Mouse (Mus musculus): ENCODE data around the gene Cd63. TPM values are rescaled to one million over a fixed set of nuclear protein-coding genes. Genes with fewer than 3 reads are reported as not detected.

The Cd63 gene
- polyA plus RNA-seq, 1 experiment from 2014 or later, result 199 TPM

GRCm38 (mm10) chr10:128891296-128892094, 9.3 kb upstream of the Cd63 start, which contains the start of gene Gdf11:
TSS of gene Gdf11 (minus strand) at chr10:128891718.
- peaks cover 8% of the 10 kb centered on the region for H3K27me3 ChIP-seq (replicated peaks)
- H3K4me3 ChIP-seq, result peak within 1 kb of the TSS; percentile 80
- no peaks in the 10 kb centered on the region for H3K9me3 ChIP-seq
- ATAC-seq (ENCODE audit: low FRiP score, low read depth), result peak; percentile 85
- H3K36me3 ChIP-seq, result peaks cover 13% of the 10 kb centered on the region
- under 1% methylated on average over 50 of the region's 89 CpGs for WGBS
- peak within 1 kb of the TSS; percentile 96 for H3K27ac ChIP-seq
- peak within 1 kb of the TSS; percentile 88 for H3K4me2 ChIP-seq (replicated peaks)
- H3K4me1 ChIP-seq, result peaks cover 29% of the 10 kb centered on the region
- H3K9ac ChIP-seq, result peak within 1 kb of the TSS; percentile 76

GRCm38 (mm10) chr10:128892246-128892645, 8.5 kb upstream of the Cd63 start:
- no peaks in the 10 kb centered on the region for H3K9me3 ChIP-seq
- peak overlapping the region; percentile 70 for H3K9ac ChIP-seq
- WGBS, result 2% methylated on average over 9 of the region's 9 CpGs
- H3K4me2 ChIP-seq (replicated peaks), result peak overlapping the region; percentile 88
- H3K4me1 ChIP-seq, result peaks cover 29% of the 10 kb centered on the region
- H3K4me3 ChIP-seq, result peak overlapping the region; percentile 80
- ATAC-seq (ENCODE audit: low FRiP score, low read depth), result peak; percentile 8; the same call in 1 of the 2 replicates
- H3K27ac ChIP-seq, result peak overlapping the region; percentile 96
- 0 out of 2 replicates have a peak, but pooled peaks cover 8% of the 10 kb centered on the region for H3K36me3 ChIP-seq
- peaks cover 14% of the 10 kb centered on the region for H3K27me3 ChIP-seq (replicated peaks)

GRCm38 (mm10) chr10:128895437-128895836, 5.4 kb upstream of the Cd63 start:
- Histone ChIP-seq H3K9me3 (no peaks in the 10 kb centered on the region), H3K9ac (no peak overlapping the region), H3K27me3 (replicated peaks) (peaks cover 18% of the 10 kb centered on the region), H3K36me3 (no peaks in the 10 kb centered on the region), H3K4me2 (replicated peaks) (peak overlapping the region; percentile 17; the same call in 1 of the 2 replicates), H3K4me3 (no peak overlapping the region), H3K4me1 (peaks cover 16% of the 10 kb centered on the region), H3K27ac (no peak overlapping the region)
- WGBS, result under 1% methylated on average over 9 of the region's 9 CpGs
- ATAC-seq (ENCODE audit: low FRiP score, low read depth), result no peak

- no peak overlapping the region; the same call in 1 of the 2 replicates for H3K9ac ChIP-seq
- H3K27ac ChIP-seq, result no peak overlapping the region
- H3K36me3 ChIP-seq, result no peaks in the 10 kb centered on the region
- no peak overlapping the region for H3K4me3 ChIP-seq
- H3K4me2 ChIP-seq (replicated peaks), result peak overlapping the region; percentile 17
- ATAC-seq (ENCODE audit: low FRiP score, low read depth), result peak; percentile 3; the same call in 1 of the 2 replicates
- H3K27me3 ChIP-seq (replicated peaks), result peaks cover 18% of the 10 kb centered on the region
- H3K9me3 ChIP-seq, result no peaks in the 10 kb centered on the region
- H3K4me1 ChIP-seq, result peaks cover 16% of the 10 kb centered on the region
- WGBS, result 4% methylated on average over 17 of the region's 17 CpGs
These were observed 4.7 kb upstream of the Cd63 start for GRCm38 (mm10) chr10:128895952-128896693.

GRCm38 (mm10) chr10:128896807-128897206, 4.0 kb upstream of the Cd63 start:
- Histone ChIP-seq H3K36me3 (no peaks in the 10 kb centered on the region), H3K9me3 (no peaks in the 10 kb centered on the region), H3K4me2 (replicated peaks) (no peak overlapping the region), H3K4me1 (peaks cover 16% of the 10 kb centered on the region), H3K27me3 (replicated peaks) (peaks cover 18% of the 10 kb centered on the region), H3K9ac (no peak overlapping the region), H3K27ac (no peak overlapping the region), H3K4me3 (no peak overlapping the region)
- no peak for ATAC-seq (ENCODE audit: low FRiP score, low read depth)
- 44% methylated on average over 1 of the region's 1 CpGs for WGBS

- H3K4me1 ChIP-seq, result peaks cover 12% of the 10 kb centered on the region
- H3K4me2 ChIP-seq (replicated peaks), result no peak overlapping the region
- WGBS, result 25% methylated on average over 1 of the region's 1 CpGs
- H3K27me3 ChIP-seq (replicated peaks), result peaks cover 18% of the 10 kb centered on the region
- no peak overlapping the region for H3K27ac ChIP-seq
- no peaks in the 10 kb centered on the region for H3K36me3 ChIP-seq
- H3K9ac ChIP-seq, result no peak overlapping the region
- H3K9me3 ChIP-seq, result no peaks in the 10 kb centered on the region
- H3K4me3 ChIP-seq, result no peak overlapping the region
- ATAC-seq (ENCODE audit: low FRiP score, low read depth), result no peak
These were observed 3.3 kb upstream of the Cd63 start for GRCm38 (mm10) chr10:128897501-128897900.

GRCm38 (mm10) chr10:128899759-128900490, 864 bp upstream of the Cd63 start:
- no peaks in the 10 kb centered on the region for H3K9me3 ChIP-seq
- H3K27ac ChIP-seq, result no peak overlapping the region
- H3K27me3 ChIP-seq (replicated peaks), result peaks cover 18% of the 10 kb centered on the region
- H3K36me3 ChIP-seq, result no peaks in the 10 kb centered on the region
- ATAC-seq (ENCODE audit: low FRiP score, low read depth), result no peak
- no peak overlapping the region for H3K9ac ChIP-seq
- H3K4me1 ChIP-seq, result peaks cover 8% of the 10 kb centered on the region
- no peak overlapping the region for H3K4me3 ChIP-seq
- 82% methylated on average over 6 of the region's 6 CpGs for WGBS
- H3K4me2 ChIP-seq (replicated peaks), result no peak overlapping the region

- Histone ChIP-seq H3K4me3 (no peak overlapping the region), H3K9me3 (no peaks in the 10 kb centered on the region), H3K27me3 (replicated peaks) (peaks cover 11% of the 10 kb centered on the region), H3K4me1 (peaks cover under 1% of the 10 kb centered on the region; the same call in 1 of the 2 replicates), H3K9ac (no peak overlapping the region), H3K36me3 (no peaks in the 10 kb centered on the region), H3K4me2 (replicated peaks) (no peak overlapping the region), H3K27ac (no peak overlapping the region)
- WGBS, result 78% methylated on average over 1 of the region's 1 CpGs
- no peak for ATAC-seq (ENCODE audit: low FRiP score, low read depth)
These were observed 620 bp downstream of the Cd63 start for GRCm38 (mm10) chr10:128901409-128901808.

- no peak overlapping the region for H3K9ac ChIP-seq
- no peak overlapping the region for H3K27ac ChIP-seq
- H3K36me3 ChIP-seq, result no peaks in the 10 kb centered on the region
- no peak for ATAC-seq (ENCODE audit: low FRiP score, low read depth)
- H3K4me1 ChIP-seq, result no peaks in the 10 kb centered on the region
- H3K4me2 ChIP-seq (replicated peaks), result no peak overlapping the region
- H3K4me3 ChIP-seq, result no peak overlapping the region
- WGBS, result 77% methylated on average over 3 of the region's 3 CpGs
- H3K9me3 ChIP-seq, result no peaks in the 10 kb centered on the region
- 0 out of 2 replicates have a peak, but pooled peaks cover 3% of the 10 kb centered on the region for H3K27me3 ChIP-seq (replicated peaks)
These were observed 1.7 kb downstream of the Cd63 start for GRCm38 (mm10) chr10:128902409-128902988.

GRCm38 (mm10) chr10:128904812-128905211, 4.0 kb downstream of the Cd63 start:
- H3K9ac ChIP-seq, result no peak overlapping the region
- WGBS, result 73% methylated on average over 5 of the region's 5 CpGs

GRCm38 (mm10) chr10:128908778-128909448, 8.1 kb downstream of the Cd63 start:
- no peaks in the 10 kb centered on the region for H3K27me3 ChIP-seq (replicated peaks)
- no peak for ATAC-seq (ENCODE audit: low FRiP score, low read depth)
- no peaks in the 10 kb centered on the region for H3K36me3 ChIP-seq
- H3K9ac ChIP-seq, result no peak overlapping the region
- no peaks in the 10 kb centered on the region for H3K9me3 ChIP-seq
- peak overlapping the region; percentile 74; the same call in 1 of the 2 replicates for H3K4me3 ChIP-seq
- H3K4me1 ChIP-seq, result peaks cover 16% of the 10 kb centered on the region; the same call in 1 of the 2 replicates
- H3K4me2 ChIP-seq (replicated peaks), result peak overlapping the region; percentile 87
- H3K27ac ChIP-seq, result no peak overlapping the region
- 68% methylated on average over 13 of the region's 13 CpGs for WGBS

More at GRCm38 (mm10) chr10:128904812-128905211, 4.0 kb downstream of the Cd63 start:
- Histone ChIP-seq H3K27me3 (replicated peaks) (no peaks in the 10 kb centered on the region), H3K4me1 (peaks cover 7% of the 10 kb centered on the region; the same call in 1 of the 2 replicates), H3K27ac (no peak overlapping the region), H3K4me3 (no peak overlapping the region), H3K9me3 (no peaks in the 10 kb centered on the region), H3K36me3 (no peaks in the 10 kb centered on the region), H3K4me2 (replicated peaks) (no peak overlapping the region)
- no peak for ATAC-seq (ENCODE audit: low FRiP score, low read depth)
